Mouse (Mus musculus): ENCODE measurements at regions not wholly inside any gene's neighbourhood (a gene's known extent, or its start where the extent isn't known, plus 50 kb on each side); places are given as distances from the start of the nearest gene placed in this dataset.

DNA sequence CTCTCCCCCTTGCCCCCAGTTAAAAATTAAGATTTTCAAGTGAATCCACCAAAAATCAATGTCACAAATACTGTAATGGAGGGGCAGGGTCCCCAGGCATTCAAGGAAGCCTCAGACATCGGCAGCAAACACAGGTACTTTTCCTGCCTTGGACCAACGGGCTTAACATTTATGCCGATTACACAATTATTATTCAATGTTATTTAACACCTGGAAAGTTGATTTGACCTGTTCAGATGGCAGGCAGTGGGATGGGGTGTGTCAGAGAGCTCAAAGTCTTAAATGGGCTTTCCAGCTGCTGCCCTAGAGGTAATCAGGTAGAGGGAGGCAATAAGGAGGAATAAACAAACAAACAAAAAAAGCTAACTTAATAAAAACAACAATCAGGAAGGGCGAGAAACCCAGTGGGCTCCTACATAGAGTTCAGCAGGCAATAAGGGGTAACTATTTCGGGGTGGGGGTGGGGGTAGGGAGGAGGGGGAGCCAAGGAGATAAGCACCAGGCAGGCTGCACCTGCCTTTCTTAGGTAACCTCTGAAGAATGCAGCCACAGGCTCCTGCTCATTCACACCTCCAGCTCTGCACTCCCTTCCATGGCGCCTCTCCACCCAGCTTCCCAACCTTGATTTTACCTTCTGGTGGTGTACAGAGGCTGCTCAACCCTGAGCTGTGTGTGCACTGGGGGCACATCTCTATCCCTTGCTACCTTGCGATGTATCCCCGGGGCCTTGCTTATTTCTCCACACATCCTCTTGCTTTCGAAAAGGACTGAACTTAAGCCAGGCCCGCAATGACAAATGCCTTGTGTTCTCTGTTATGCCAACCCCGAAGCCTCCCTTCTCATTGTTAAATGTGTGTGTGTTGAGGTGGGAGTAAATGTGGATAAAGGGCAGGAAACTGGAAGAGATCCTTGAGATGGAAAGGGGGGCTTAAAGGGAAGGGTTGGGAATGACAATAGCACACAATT, 168.9 kb upstream of the Id2 start:
- DNase-seq (ENCODE audit: low read depth, low spot score) = no peak

DNA sequence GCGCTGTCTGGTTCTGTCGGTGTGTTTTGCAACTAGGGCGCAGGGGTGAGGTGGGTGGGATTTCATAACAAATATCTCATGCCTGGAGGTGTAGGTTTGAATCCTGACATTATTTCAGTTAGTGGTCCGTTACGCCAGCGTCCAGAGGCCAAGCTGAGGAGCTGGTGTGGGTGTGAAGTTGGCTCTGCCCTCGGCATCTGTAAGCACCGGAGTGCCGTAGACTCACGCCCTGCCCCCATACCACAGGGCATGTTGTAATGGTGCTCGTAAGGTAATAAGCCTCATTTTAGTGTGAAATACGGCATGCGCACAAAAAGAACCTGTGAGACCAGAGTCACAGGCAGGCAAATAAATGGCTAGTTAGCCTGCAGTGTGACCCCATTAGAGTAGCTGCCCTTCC, 168.1 kb upstream of the Id2 start:
- DNase-seq (ENCODE audit: low read depth, low spot score) = no peak

DNA sequence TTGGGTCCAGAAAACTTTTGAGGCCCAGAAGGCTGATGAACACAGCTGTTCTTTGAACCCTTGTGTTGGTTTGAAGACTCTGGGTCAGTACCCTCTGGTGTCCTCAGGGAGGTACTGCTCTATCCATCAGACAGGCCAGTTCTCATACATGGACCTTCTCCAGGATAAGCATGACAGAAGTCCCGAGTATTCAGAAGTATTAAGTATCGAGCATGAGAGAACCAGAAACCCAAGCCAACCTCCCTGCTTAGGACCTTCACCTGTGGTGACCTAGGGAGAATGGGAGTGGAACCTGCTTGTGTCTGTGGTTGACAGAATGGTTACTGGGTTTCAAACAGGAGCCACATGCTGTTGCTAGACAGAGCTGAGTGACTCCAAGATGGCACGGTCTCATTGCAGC, 167.5 kb upstream of the Id2 start:
- no peak for DNase-seq (ENCODE audit: low read depth, low spot score)

DNA sequence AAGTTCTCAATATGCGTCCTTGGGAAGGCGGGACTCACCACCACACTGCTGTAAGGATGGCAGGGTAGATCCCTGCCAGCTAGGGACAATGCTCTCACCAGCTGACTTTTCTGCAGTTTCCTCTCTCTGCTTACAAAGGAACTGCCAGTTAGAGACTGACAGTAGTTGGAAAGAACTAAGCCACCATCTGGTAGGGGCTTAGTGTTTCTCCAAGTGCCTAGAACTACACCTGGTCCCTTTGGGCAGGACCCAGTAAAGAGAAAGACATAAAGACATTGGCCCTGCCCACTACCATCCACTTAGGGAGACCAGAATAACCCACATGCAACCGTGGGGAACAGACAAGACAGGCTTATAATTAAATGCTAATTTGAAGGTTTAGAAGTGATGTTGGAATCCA, 165.5 kb upstream of the Id2 start:
- DNase-seq (ENCODE audit: low read depth, low spot score) = no peak

DNA sequence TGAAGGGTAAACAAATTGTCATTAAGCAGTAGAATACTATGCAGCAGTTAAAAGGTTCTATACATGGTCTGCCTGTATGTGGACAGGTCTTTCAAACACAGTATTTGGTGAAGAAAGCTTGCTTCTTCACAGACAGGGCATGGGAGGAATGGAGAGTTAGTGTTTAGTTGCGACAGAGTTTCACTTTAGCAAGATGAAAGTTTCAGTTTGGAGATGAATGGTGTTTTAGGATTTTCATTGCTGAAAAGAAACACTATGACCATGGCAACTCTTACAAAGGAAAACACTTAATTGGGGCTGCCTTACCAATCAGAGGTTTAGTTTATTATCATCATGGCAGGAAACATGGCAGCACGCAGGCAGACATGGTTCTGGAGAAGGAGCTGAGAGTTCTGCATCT, 162.2 kb upstream of the Id2 start:
- no peak for DNase-seq (ENCODE audit: low read depth, low spot score)

DNA sequence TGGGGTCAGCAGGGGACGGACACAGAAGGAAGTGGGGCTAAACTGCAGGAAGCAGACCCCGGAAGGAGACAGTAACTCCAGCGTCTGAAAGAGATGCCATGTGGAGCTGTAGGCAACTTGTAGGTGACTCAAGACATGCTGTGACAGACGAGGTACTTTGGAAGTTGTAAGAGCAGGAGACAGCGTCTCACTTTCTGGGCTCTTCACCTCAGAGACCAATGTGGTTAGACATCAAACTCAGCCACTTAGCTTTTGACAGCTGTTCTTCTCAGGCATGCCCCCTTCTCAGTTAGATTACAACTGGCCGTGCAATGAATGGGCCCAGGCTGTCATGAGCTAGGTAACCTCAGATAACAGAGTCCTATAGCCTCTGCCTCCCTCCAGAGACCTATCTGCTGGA, 159.3 kb upstream of the Id2 start:
- DNase-seq (ENCODE audit: low read depth, low spot score) = no peak

DNA sequence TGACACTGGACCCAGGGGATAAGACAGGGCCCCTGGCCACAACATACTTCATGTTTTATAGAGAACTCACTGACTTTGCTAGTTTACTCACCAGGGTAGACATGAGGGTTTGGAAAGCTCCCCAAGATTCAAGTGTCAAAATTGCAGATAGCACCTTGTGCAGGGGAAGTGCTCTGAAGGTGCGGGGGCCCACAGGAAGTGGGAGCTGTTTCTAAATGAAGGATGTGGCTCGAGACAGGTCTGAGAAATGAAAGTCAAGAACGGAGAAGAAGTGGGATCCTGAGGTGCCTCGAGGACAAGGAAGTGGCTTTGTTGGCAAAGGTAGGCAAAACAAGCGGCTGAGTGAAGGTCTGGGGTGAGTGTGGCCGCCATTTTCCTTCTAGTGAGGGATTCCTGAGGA, 157.8 kb upstream of the Id2 start:
- DNase-seq (ENCODE audit: low read depth, low spot score) = no peak

DNA sequence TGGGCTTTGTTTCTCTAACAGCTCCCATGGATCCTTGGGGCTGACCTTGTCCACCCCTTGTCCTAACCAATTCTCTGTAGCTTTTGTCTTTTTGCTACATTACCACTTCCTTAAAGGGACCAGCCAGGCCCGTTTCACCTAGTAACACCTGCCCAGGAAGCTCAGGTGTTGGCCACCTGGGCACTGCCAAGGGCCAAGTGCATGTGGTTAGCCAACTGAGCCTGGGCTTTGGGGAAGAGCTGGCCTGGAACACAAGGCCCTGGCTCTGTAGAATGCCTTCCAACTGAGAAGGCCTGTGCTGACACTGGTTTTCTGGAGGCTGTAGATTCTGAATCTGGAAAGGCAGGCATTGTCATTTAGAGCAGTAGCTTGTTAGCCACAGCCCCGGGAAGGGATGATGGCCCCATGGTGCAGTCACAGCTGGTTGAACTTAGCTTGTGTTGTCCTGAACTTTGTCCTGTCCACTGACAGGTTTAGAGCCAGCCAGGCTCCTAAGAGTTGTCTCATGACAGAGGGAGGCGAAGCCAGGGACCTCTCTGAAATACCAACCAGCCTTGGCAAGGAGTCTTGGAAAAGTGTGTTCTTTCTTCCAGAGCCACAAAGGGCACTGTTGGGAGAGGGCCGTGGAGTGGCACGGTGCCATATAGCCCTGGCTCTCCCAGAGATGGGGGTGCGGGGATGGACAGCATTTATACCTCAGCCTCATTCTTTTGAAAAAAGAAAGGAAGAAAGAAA, 156.0 kb upstream of the Id2 start:
- DNase-seq (ENCODE audit: low read depth, low spot score) = no peak

DNA sequence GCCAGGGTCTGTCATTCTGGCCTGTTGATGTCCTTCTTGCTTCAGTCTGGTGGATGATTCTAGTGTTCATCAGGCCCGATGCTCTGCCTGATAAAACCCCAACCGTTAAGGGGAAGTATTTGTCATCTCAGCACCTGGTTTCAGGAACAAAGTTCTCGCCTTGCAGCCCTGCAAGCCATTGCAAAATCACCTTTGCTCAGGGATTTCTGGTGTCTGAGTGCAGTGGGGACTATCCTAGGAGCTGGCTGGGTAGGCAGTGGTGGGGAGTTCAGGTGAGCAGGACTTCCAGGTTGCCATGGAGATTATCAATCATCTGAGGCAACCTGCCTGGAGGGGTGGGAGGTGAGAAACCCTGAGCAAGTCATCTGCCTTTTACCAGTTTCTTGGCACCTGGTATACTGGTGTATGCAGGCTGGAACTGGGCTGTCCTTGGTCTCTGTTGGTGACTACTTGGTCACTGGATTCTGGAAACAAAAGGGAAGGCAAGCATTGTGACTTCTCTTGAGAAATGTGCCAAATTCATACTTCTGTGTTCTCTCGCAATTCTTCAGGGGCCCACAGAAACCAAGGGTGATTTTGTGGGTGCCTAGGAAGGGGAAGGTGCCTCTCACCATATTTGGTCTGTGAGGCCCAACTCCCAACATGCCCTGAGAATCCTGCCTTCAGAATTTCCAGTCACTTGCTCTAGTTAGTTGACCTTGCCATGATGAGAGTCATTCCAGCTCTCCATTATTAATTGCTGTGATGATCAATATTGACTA, 154.7 kb upstream of the Id2 start:
- no peak for DNase-seq (ENCODE audit: low read depth, low spot score)

DNA sequence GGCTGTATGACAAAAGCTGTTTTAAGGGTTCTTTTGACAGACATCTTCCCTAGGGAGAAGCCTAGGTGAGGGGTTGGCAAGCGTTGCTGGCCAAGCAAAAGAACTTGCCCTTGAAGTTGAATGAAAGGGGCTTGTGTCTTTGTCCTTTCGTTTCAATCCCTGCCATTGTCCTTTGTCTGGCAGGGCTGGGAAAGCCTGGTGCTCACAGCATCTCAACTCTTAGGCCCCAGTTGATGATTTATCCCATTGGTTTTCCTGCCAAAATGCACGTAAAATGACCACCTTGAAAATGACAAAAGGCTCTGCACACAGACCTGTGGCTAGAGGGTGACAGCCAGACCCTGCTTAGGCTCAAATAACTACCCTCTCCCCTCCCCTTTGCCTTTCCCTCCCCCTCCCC, 153.9 kb upstream of the Id2 start:
- no peak for DNase-seq (ENCODE audit: low read depth, low spot score)

DNA sequence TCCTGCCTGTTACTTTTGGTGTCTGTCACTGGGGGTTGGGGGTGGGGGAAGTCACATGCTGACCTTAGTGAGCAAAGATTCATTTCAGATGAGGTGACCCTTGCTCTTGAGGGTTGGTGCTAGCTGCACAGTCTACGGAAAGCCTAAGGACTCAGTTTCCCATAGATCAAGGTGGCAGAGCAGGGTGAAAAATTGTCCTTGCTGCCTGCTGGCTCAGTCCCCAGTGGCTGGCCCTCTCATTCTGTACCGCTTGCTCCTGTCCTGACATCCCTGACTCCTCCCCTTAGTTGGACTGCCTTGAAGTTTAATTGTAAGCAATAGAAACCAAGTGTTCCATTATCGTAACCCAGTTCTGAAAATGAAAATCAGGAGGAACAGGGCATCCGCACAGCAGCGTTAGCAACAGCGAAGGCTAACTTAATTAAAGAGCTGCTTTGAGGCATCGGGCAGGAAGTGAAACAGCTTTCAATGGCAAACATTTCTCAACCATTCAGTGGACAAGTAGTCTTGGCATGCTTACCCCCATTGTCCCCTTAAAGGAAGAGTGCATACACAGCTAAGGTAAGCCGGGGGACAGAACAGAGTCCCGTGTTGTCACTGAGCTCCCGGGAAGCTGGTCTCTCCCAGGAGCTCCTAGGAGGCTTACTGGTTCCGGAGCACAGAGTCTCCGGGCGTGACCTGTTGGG, 151.9 kb upstream of the Id2 start:
- DNase-seq (ENCODE audit: low read depth, low spot score) = no peak

DNA sequence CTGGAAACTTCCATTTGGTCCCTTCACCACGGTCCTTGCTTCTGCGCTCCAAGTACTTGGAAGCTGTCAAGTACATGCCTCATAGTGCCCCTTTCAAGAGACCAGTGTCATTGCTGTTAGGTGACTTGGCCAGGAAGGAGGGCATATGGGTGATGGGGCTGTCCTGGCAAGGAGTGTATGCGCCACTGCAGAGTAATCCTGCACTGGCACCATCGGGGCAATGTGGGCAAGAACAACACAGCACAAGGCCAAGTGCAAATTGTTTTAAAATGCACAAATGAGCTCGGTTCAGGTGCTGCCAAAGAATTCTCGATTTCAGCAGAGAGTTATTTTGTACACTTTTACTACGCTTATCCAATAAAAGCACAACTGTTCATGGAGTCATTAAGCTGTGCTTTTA, 149.6 kb upstream of the Id2 start:
- DNase-seq (ENCODE audit: low read depth, low spot score) = no peak

DNA sequence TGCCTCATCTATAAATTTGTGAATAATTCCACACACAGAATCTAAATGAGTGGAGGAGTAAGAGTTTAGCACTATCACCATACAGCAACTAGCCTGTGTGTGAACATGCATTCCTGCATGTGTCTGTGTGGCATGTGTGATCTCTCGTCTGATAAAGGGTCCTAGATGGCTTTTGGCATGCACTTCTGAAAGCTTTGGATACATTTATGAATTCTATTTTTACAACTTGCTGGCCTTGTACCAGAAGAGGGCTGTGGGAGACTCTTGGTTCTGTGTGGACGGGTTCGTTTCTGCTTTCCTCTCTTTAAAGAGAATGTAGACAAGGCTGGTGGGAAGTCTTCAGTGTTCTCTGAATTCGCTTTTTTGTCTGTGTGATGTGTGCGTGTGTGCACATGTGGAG, 148.7 kb upstream of the Id2 start:
- no peak for DNase-seq (ENCODE audit: low read depth, low spot score)

DNA sequence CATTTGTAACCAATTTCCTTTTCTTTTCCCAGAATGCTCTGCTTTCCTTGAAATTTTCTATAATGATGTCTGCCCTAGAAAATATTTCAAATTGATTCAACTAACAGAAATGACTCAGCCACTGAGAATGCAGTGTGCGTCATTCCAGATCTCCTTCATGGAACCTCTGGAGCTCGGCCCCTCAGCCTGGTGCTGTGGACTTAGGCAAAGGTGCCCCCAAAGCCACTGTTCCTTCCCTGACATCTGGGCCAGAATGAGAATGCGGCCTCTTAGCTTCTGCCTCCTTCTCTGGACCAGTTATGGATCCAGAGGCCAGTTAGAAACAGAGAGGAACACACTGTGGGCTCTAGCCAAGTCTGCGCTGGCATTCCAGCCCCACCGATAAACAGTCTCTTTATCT, 148.3 kb upstream of the Id2 start:
- no peak for DNase-seq (ENCODE audit: low read depth, low spot score)

DNA sequence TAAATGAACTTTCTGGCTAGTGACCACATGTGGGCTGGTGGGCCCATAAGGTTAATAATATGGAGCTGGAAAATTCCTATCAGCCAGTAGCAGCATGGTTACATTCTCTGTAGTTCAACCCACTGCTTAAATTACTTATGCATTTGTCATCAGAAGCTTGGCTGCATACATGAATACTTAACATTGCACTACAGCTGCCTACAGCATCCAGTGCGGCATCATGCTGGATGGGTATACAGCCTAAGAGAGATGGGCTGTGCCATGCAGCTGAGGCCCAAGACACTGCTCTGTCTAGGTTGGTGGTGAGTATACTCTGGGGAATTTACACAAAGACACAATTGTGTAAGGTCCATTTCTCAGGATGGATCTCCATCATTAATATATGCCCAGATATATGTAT, 147.7 kb upstream of the Id2 start:
- DNase-seq (ENCODE audit: low read depth, low spot score) = no peak

DNA sequence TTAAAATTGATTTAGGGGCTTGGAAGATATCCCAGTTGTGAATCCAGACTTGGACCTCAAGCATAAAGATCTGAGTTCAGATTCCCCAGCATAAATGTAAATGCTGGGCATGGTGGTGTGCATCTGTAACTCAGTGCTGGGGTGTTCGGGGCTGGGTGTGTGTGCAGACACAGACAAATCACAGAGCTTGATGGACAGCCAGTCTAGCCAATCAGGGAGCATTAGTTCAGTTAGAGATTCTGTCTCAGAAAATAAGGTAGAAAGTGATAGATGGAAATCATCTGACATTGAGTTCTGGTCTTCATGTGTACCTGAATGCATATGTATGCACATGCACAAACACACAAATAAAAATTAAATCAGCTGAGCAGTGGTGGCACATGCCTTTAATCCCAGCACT, 147.0 kb upstream of the Id2 start:
- no peak for DNase-seq (ENCODE audit: low read depth, low spot score)

DNA sequence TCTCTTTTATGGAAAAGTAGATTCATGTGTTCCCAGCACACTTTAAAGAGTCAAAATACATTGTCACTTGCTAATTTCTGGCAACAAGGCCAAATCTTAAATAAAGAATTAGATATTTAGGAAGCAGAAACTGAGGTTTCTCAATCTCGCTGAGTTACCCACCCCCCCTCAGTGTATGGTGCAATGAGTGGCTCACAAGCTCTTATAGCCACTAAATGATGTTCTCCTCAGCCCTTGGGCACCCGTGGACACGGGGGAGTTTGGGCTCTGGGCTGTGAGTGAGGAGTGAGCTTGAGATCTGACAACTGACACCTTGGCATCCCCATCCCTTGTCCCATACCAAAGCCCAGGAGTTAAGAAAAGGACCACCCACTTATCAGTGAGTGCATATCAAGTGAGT, 145.4 kb upstream of the Id2 start:
- DNase-seq (ENCODE audit: low read depth, low spot score) = no peak

DNA sequence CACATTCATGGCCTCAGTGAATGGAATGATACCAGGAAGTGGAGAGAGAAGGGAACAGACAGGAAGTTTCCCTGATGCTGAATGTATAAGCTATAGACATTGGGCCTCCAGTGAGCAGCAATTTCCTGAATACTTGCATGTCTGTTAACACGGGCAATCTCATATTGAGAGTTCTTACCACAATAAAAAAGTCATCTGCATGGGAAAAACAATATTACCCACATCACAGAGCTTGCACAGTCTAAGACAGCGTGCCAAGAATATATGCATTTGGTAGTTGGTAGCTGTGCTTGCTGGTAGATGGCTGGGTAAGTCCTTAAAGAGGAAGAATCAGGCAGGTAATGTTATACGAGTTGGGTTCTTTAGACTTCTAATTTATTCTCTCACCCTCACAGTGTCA, 144.7 kb upstream of the Id2 start:
- DNase-seq (ENCODE audit: low read depth, low spot score) = no peak

DNA sequence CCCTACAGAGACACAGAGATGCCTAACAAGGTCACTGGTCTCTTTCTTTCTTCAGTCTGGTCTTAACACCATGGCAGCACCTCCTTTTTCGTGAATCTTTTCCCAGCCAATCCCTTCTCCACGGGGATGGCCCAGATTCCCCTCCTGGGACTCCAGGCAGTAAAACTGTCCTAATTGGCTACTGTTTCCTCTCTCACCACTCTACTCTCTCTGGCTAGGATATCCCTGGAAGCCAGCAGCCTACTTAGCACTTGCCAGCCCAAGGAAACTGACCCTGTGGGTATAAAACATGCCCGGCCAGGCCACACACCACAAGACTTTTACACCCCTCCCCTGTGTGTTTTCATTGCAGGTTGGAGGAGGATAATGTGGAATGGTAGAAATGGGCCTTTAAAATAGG, 143.9 kb upstream of the Id2 start:
- no peak for DNase-seq (ENCODE audit: low read depth, low spot score)

DNA sequence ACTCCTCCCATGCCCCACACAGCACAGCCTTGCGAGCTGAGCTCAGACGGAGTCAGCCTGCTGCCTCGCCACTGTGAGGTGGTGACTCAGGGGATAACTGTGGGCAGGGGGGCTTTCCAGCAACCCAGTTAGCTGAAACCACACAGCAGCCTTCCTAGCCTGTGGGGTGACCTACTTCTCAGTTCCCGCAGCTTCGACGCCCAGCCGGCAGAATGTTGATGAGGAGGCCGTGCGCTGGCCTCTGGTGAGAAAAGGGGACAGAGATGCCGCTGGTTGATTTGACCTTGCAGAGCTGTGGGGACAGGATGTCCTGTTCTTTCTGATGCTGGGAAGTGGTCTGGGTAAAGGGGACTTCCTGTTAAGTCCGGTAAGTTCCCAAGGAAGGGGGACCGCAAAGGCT, 143.2 kb upstream of the Id2 start:
- no peak for DNase-seq (ENCODE audit: low read depth, low spot score)

DNA sequence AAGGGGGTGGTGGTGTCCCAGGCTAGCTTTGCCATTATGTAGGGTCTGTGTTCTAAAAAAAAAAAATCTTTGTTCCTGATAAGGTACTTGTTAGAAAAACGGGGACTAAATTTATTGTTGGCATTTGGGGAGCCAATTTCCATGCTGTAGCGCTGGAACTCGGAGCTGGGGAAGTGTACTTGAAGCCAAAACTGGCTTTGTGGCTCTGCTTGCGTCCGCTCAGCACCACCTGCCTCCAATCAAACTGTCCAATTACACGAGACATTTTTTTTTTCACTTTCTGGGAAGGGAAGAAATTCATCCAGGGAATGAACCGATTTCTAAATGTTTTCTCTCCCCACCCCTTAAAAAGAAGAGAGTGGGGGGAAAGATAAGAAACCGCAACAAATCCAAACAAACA, 138.1 kb upstream of the Id2 start:
- DNase-seq (ENCODE audit: low read depth, low spot score) = no peak

DNA sequence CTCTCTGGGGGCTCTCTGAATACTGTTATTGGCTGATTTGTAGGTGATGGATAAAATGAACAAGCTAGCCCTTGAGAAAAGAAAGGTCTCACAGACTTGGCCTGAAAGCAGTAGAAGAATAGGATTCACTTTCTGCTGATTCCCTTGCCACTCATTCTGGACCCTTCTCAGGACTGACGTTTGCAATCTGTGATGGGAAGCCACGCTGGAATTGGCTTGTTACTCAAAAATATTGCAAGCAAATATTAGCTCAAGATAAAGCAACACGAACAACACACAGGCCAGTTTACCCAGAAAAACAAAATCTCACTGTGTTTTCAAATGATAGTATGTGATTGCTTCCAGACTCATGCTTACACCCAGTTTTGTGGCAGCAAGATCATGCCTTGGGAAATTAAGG, 137.7 kb upstream of the Id2 start:
- no peak for DNase-seq (ENCODE audit: low read depth, low spot score)

All from mesoderm, embryonic 11.5 days (tissue).